Mouse (Mus musculus) embryonic facial prominence, embryonic 10.5 days (tissue): Measurements from ENCODE around the gene Cd200r2. TPM values are rescaled to one million over a fixed set of nuclear protein-coding genes. Genes with fewer than 3 reads are reported as not detected.

ENCODE experiments used
- DNase-seq: peaks from one replicate; pipeline ENCODE4 v3.0.0-alpha.2; 2017; ENCODE audit warnings: low spot score
- H3K27ac ChIP-seq: fragments of 300-500 bp; sonication (generic); replicated peaks from 2 replicates; pipeline ENCODE4 v1.5.1; 2016; ENCODE audit warnings: mild to moderate bottlenecking
- H3K27me3 ChIP-seq: fragments of 300-500 bp; sonication (generic); replicated peaks from 2 replicates; pipeline ENCODE4 v1.6.1; 2016; ENCODE audit warnings: low read depth, mild to moderate bottlenecking; ENCODE audit not compliant: poor library complexity, severe bottlenecking
- H3K36me3 ChIP-seq: fragments of 300-500 bp; sonication (generic); replicated peaks from 2 replicates; pipeline ENCODE4 v1.6.1; 2016; ENCODE audit warnings: mild to moderate bottlenecking, moderate library complexity
- H3K4me1 ChIP-seq: fragments of 300-500 bp; sonication (generic); 2 replicates; pipeline ENCODE4 v1.6.1; 2016
- H3K4me3 ChIP-seq: fragments of 300-500 bp; sonication (generic); 2 replicates; pipeline ENCODE4 v1.5.1; 2016; ENCODE audit warnings: mild to moderate bottlenecking, moderate library complexity
- H3K9me3 ChIP-seq: fragments of 300-500 bp; sonication (generic); 2 replicates; pipeline ENCODE4 v1.6.1; 2016; ENCODE audit warnings: mild to moderate bottlenecking
- WGBS: fragments of 180-500 bp; shearing (Covaris S2); methylation state at CpG from one replicate; pipeline ENCODE4 v1.1.7; 2016; 5-methylcytosine and 5-hydroxymethylcytosine counted together
- polyA plus RNA-seq: library from polyadenylated mRNA; unstranded; fragments of >200 nt; fragmentation: Nextera tagmentation; extraction: Ambion mirVana; gene quantifications from 2 replicates; pipeline ENCODE4 v1.2.1, GENCODE M21; 2016

The Cd200r2 gene
- polyA plus RNA-seq, 1 experiment from 2014 or later, result not detected

GRCm38 (mm10) chr16:44962777-44963176, 95.9 kb downstream of the Cd200r2 start:
- no peaks in the 10 kb centered on the region for H3K36me3 ChIP-seq
- WGBS, result 82% methylated on average over 2 of the region's 2 CpGs
- H3K27me3 ChIP-seq, result no peaks in the 10 kb centered on the region; the same call in 1 of the 2 replicates
- no peaks in the 10 kb centered on the region for H3K4me1 ChIP-seq
- H3K9me3 ChIP-seq, result no peaks in the 10 kb centered on the region
- no peak overlapping the region for H3K27ac ChIP-seq
- DNase-seq, result no peak
- no peak overlapping the region for H3K4me3 ChIP-seq

DNA sequence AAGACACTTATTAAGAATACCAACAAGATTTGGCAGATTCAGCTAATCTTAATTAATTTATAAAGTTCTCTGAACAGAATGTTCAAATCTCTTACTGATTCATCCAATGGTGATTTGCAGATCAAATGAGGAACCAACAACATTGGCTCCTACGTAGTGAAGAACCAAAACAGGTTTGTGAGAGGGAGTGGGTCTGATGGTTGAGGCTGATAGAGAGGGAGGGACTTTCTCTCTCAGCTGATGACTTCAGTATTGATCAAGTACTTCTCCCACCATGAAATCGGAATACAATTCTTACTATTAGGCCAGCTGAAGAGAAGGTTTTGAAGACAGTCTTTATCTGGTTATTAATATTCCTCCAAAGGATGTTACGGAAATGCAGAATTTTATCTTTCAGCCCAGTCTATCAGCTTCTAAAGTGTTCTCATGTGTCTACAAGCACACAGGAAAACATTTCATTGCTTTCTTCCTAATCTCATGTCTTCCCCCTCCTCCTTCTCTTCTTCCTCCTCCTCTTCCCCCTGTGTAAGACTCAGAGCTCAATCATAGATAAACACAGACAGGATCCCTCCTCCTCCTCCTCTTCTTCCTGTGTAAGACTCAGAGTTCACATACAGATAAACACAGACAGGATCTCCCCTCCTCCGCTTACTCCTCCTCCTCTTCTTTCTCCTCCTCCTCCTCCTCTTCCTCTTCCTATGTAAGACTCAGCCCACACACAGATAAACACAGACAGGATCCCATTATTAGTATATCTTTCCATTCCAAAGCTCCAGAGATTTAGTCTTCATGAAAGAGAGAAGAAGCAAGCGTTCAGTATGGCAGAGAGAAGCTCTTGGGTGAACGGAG, 97.9 kb downstream of the Cd200r2 start:
- Histone ChIP-seq H3K9me3 (no peaks in the 10 kb centered on the region), H3K36me3 (no peaks in the 10 kb centered on the region), H3K27ac (no peak overlapping the region), H3K4me3 (no peak overlapping the region), H3K27me3 (no peaks in the 10 kb centered on the region; the same call in 1 of the 2 replicates), H3K4me1 (no peaks in the 10 kb centered on the region)
- DNase-seq, result no peak
- WGBS, result 90% methylated on average over 6 of the region's 6 CpGs

GRCm38 (mm10) chr16:44965428-44965827, 98.5 kb downstream of the Cd200r2 start:
- Histone ChIP-seq H3K36me3 (no peaks in the 10 kb centered on the region), H3K27me3 (no peaks in the 10 kb centered on the region; the same call in 1 of the 2 replicates), H3K4me1 (no peaks in the 10 kb centered on the region), H3K4me3 (no peak overlapping the region), H3K9me3 (no peaks in the 10 kb centered on the region), H3K27ac (no peak overlapping the region)
- WGBS, result 92% methylated on average over 8 of the region's 8 CpGs
- DNase-seq, result no peak

Other genes starting within 250 kb of the Cd200r2 start
- gene Nepro, start 142.8 kb upstream of the Cd200r2 start, polyA plus RNA-seq, result 13.4 and 14.1 TPM in 2 replicates
- gene Gtpbp8, start 120.7 kb upstream of the Cd200r2 start, polyA plus RNA-seq, result 24.8 and 26.7 TPM in 2 replicates
- gene Cd200r1, start 101.4 kb upstream of the Cd200r2 start, polyA plus RNA-seq, result 0.15 and 0.16 TPM in 2 replicates
- gene Cd200r4, start 55.4 kb upstream of the Cd200r2 start, polyA plus RNA-seq, result not detected in 2 replicates
- gene Cd200r3, start 76.6 kb downstream of the Cd200r2 start, polyA plus RNA-seq, result not detected in 2 replicates
- gene Ccdc80, start 226.3 kb downstream of the Cd200r2 start, polyA plus RNA-seq, result 25.2 and 25.7 TPM in 2 replicates